Mouse (Mus musculus) myocyte (in vitro differentiated cells): ENCODE measurements around the gene Vash2. TPM values are rescaled to one million over a fixed set of nuclear protein-coding genes. Genes with fewer than 3 reads are reported as not detected.
"Not testable (repeated sequence)": the region's sequence is repeated elsewhere in the genome, so short reads cannot be mapped to it uniquely, and the experiment has no call there.

Source experiments
- H3K27me3 ChIP-seq: one replicate; pipeline ENCODE4 v1.6.1; 2011; ENCODE audit not compliant: control insufficient read depth, insufficient read depth, insufficient read length
- H3K36me3 ChIP-seq: one replicate; pipeline ENCODE4 v1.6.1; 2011; ENCODE audit not compliant: control insufficient read depth, insufficient read depth
- H3K4me2 ChIP-seq: one replicate; pipeline ENCODE4 v1.6.1; 2011; ENCODE audit warnings: low read depth, control low read depth
- H3K4me3 ChIP-seq: one replicate; pipeline ENCODE4 v1.5.1; 2011; ENCODE audit warnings: mild to moderate bottlenecking, control low read depth, moderate library complexity
- H3K79me2 ChIP-seq: one replicate; pipeline ENCODE4 v1.6.1; 2011; ENCODE audit not compliant: control insufficient read depth, insufficient read depth
- H3ac ChIP-seq: one replicate; pipeline ENCODE4 v1.6.1; 2011; ENCODE audit not compliant: control insufficient read depth, insufficient read length
- CEBPB ChIP-seq: IDR thresholded peaks from 2 replicates; pipeline ENCODE4 v1.6.1; 2011; ENCODE audit warnings: mild to moderate bottlenecking, moderate library complexity; ENCODE audit not compliant: poor library complexity, insufficient read depth, severe bottlenecking
- E2F4 ChIP-seq: IDR thresholded peaks from one replicate; pipeline ENCODE4 v1.6.1; 2011; ENCODE audit warnings: mild to moderate bottlenecking, control low read depth, moderate library complexity; ENCODE audit not compliant: insufficient read depth
- MAX ChIP-seq: IDR thresholded peaks from one replicate; pipeline ENCODE4 v1.6.1; 2011; ENCODE audit warnings: low read depth, mild to moderate bottlenecking, control low read depth
- MYOD1 ChIP-seq, 3 experiments: IDR thresholded peaks; one replicate each; pipeline ENCODE4 v1.6.1; 2011; ENCODE audit warnings: control low read depth in 2 of 3, low read depth in 2 of 3, mild to moderate bottlenecking in 2 of 3, moderate library complexity in 1 of 3; ENCODE audit not compliant: insufficient read length in 2 of 3, control insufficient read depth in 1 of 3
- MYOG ChIP-seq, 3 experiments: IDR thresholded peaks; one replicate each; pipeline ENCODE4 v1.6.1; 2011; ENCODE audit warnings: control low read depth in 2 of 3, low read depth in 2 of 3, mild to moderate bottlenecking in 2 of 3; ENCODE audit not compliant: insufficient read length in 2 of 3, control insufficient read depth in 1 of 3, insufficient read depth in 1 of 3
- POLR2A ChIP-seq: IDR thresholded peaks from one replicate; pipeline ENCODE4 v1.6.1; 2011; ENCODE audit warnings: low read depth, mild to moderate bottlenecking, control low read depth, moderate library complexity; ENCODE audit not compliant: insufficient read length
- POLR2AphosphoS2 ChIP-seq: IDR thresholded peaks from one replicate; pipeline ENCODE4 v1.6.1; 2011; ENCODE audit warnings: low read depth, control low read depth; ENCODE audit not compliant: insufficient read length
- REST ChIP-seq: IDR thresholded peaks from one replicate; pipeline ENCODE4 v1.6.1; 2011; ENCODE audit warnings: mild to moderate bottlenecking, control low read depth, moderate library complexity; ENCODE audit not compliant: insufficient read depth, insufficient read length
- SRF ChIP-seq: IDR thresholded peaks from one replicate; pipeline ENCODE4 v1.6.1; 2011; ENCODE audit warnings: low read depth; ENCODE audit not compliant: control insufficient read depth, insufficient read length
- TCF12 ChIP-seq: IDR thresholded peaks from one replicate; pipeline ENCODE4 v1.6.1; 2011; ENCODE audit warnings: mild to moderate bottlenecking, control low read depth; ENCODE audit not compliant: poor library complexity, insufficient read depth, severe bottlenecking
- TCF3 ChIP-seq: IDR thresholded peaks from one replicate; pipeline ENCODE4 v1.6.1; 2011; ENCODE audit warnings: low read depth, control low read depth; ENCODE audit not compliant: insufficient read length
- USF1 ChIP-seq: IDR thresholded peaks from one replicate; pipeline ENCODE4 v1.6.1; 2011; ENCODE audit warnings: low read depth, mild to moderate bottlenecking, control low read depth, moderate library complexity
- polyA plus RNA-seq: library from polyadenylated mRNA; unstranded; fragments of >200 nt; fragmentation: generic; extraction: Trizol; gene quantifications from one replicate; pipeline ENCODE4 v1.2.1, GENCODE M21; 2012; ENCODE audit warnings: missing spikeins

The Vash2 gene
- polyA plus RNA-seq, 1 experiment: 20.0 TPM

GRCm38 (mm10) chr1:190927751-190928369 lies 51.2 kb downstream of the Vash2 start:
- Histone ChIP-seq H3K79me2 (peaks cover 9% of the 10 kb centered on the region), H3K27me3 (no peaks in the 10 kb centered on the region), H3K36me3 (peaks cover 4% of the 10 kb centered on the region), H3ac (peak overlapping the region; percentile 91), H3K4me3 (peak overlapping the region; percentile 66), H3K4me2 (peak overlapping the region; percentile 94)
- TF ChIP-seq TCF3: no peak
- TF ChIP-seq TCF12: no peak
- TF ChIP-seq MYOD1 (IDR thresholded peaks at IDR 0.05; ENCODE audit: control insufficient read depth in 1 of 3, insufficient read length in 2 of 3, low read depth in 2 of 3): no peak
- no peak for TF ChIP-seq POLR2A
- no peak for TF ChIP-seq USF1
- TF ChIP-seq CEBPB: no peak
- TF ChIP-seq MYOG (IDR thresholded peaks at IDR 0.05; ENCODE audit: control insufficient read depth in 1 of 3, insufficient read depth in 1 of 3, insufficient read length in 2 of 3, low read depth in 2 of 3): no peak
- TF ChIP-seq POLR2AphosphoS2: no peak
- TF ChIP-seq E2F4: no peak
- TF ChIP-seq MAX: no peak
- no peak for TF ChIP-seq REST
- no peak for TF ChIP-seq SRF

GRCm38 (mm10) chr1:190927311-190927710 lies 51.8 kb downstream of the Vash2 start:
- Histone ChIP-seq H3K36me3 (peaks cover 4% of the 10 kb centered on the region), H3K4me2 (peak overlapping the region; percentile 94), H3ac (no peak overlapping the region), H3K79me2 (peaks cover 9% of the 10 kb centered on the region), H3K27me3 (no peaks in the 10 kb centered on the region), H3K4me3 (peak overlapping the region; percentile 66)
- TF ChIP-seq USF1 (no peak), MYOD1 (IDR thresholded peaks at IDR 0.05; ENCODE audit: control insufficient read depth in 1 of 3, insufficient read length in 2 of 3, low read depth in 2 of 3) (no peak), SRF (no peak), REST (no peak), TCF3 (no peak), TCF12 (no peak), MAX (no peak)

GRCm38 (mm10) chr1:190924812-190925211 lies 54.3 kb downstream of the Vash2 start, which contains the start of gene Angel2:
TSS of gene Angel2 (plus strand) at chr1:190925112.
- H3K4me3 ChIP-seq, H3K27me3 ChIP-seq, H3K36me3 ChIP-seq, H3ac ChIP-seq, H3K4me2 ChIP-seq, H3K79me2 ChIP-seq: not testable (repeated sequence)

- no peak overlapping the region for H3K4me3 ChIP-seq
- no peak overlapping the region for H3ac ChIP-seq
- TF ChIP-seq TCF12 (no peak), REST (no peak), MAX (no peak), SRF (no peak), POLR2A (no peak), MYOD1 (IDR thresholded peaks at IDR 0.05; ENCODE audit: control insufficient read depth in 1 of 3, insufficient read length in 2 of 3, low read depth in 2 of 3) (no peak), E2F4 (no peak), USF1 (no peak), MYOG (IDR thresholded peaks at IDR 0.05; ENCODE audit: control insufficient read depth in 1 of 3, insufficient read depth in 1 of 3, insufficient read length in 2 of 3, low read depth in 2 of 3) (no peak)
- H3K36me3 ChIP-seq: no peaks in the 10 kb centered on the region
- no peaks in the 10 kb centered on the region for H3K27me3 ChIP-seq
- no peak overlapping the region for H3K4me2 ChIP-seq
- no peaks in the 10 kb centered on the region for H3K79me2 ChIP-seq
Observed at GRCm38 (mm10) chr1:190919725-190920469, 59.2 kb downstream of the Vash2 start.

- Histone ChIP-seq H3ac (no peak overlapping the region), H3K4me3 (no peak overlapping the region), H3K27me3 (no peaks in the 10 kb centered on the region), H3K4me2 (no peak overlapping the region), H3K36me3 (no peaks in the 10 kb centered on the region), H3K79me2 (no peaks in the 10 kb centered on the region)
- no peak for TF ChIP-seq MAX
- TF ChIP-seq MYOG (IDR thresholded peaks at IDR 0.05; ENCODE audit: control insufficient read depth in 1 of 3, insufficient read depth in 1 of 3, insufficient read length in 2 of 3, low read depth in 2 of 3): no peak
- no peak for TF ChIP-seq CEBPB
- TF ChIP-seq TCF12: no peak
- TF ChIP-seq TCF3: no peak
- TF ChIP-seq POLR2AphosphoS2: no peak
- no peak for TF ChIP-seq POLR2A
- no peak for TF ChIP-seq E2F4
- no peak for TF ChIP-seq SRF
- TF ChIP-seq REST: no peak
- TF ChIP-seq USF1: no peak
- TF ChIP-seq MYOD1 (IDR thresholded peaks at IDR 0.05; ENCODE audit: control insufficient read depth in 1 of 3, insufficient read length in 2 of 3, low read depth in 2 of 3): no peak
Observed at GRCm38 (mm10) chr1:190918938-190919337, 60.2 kb downstream of the Vash2 start.
